Mouse (Mus musculus) cerebellum, adult 2 months (tissue): ENCODE results near the gene Zfp653.

Source experiments
- CTCF ChIP-seq: fragments of 200-500 bp; IDR thresholded peaks from 2 replicates; pipeline ENCODE4 v1.5.1; 2011; ENCODE audit warnings: low read depth, mild to moderate bottlenecking, control low read depth, low read length, moderate library complexity, borderline replicate concordance; ENCODE audit not compliant: insufficient read depth
- POLR2A ChIP-seq: fragments of 200-500 bp; IDR thresholded peaks from 2 replicates; pipeline ENCODE4 v1.6.1; 2011; ENCODE audit warnings: low read length, control low read depth, borderline replicate concordance; ENCODE audit not compliant: insufficient read depth

DNA sequence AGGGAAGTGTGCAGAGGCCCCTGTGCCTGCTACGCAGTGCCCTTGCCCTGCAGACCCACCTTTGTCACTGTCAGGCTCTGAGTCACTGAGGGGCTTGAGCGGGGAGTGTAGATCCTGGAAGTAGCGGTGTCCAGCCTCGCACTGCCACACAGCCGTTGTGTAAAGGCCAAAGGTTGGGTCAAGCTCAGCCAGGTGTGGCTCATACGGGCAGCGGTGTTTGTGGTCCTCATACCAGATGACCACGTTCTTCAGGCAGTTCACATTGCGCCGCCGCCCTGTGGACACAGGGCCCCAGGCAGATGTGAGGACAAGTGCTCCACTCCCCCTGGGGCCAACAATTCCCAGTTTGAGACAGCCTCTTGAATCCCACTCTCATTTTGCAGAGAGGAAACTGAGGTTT lies 5.5 kb downstream of the Zfp653 start:
- TF ChIP-seq CTCF: no peak
- TF ChIP-seq POLR2A: no peak
